Mouse (Mus musculus): ENCODE results near the gene Polrmt.
A peak's percentile ranks its signal among the peaks of the same experiment; 100 is the strongest.

Polrmt gene

GRCm38 (mm10) chr10:79745898-79746773 is at the start of gene Polrmt:
Polrmt (minus strand) TSS chr10:79746581.
- peak; percentile 84 to 95 for DNase-seq (ENCODE audit: low spot score in 2 of 2)

- DNase-seq (ENCODE audit: low spot score in 2 of 2) = no peak
Measured at GRCm38 (mm10) chr10:79795905-79796304, 49.5 kb upstream of the Polrmt start.

- peak; percentile 73 to 88 for DNase-seq (ENCODE audit: low spot score in 2 of 2)
Measured at GRCm38 (mm10) chr10:79794491-79794931, 48.1 kb upstream of the Polrmt start.

- no peak for DNase-seq (ENCODE audit: low spot score in 2 of 2)
Measured at GRCm38 (mm10) chr10:79793738-79794490, 47.5 kb upstream of the Polrmt start.

GRCm38 (mm10) chr10:79793051-79793737 is 46.8 kb upstream of the Polrmt start, which contains the start of gene Palm:
Palm (plus strand) TSS chr10:79793572.
- DNase-seq (ENCODE audit: low spot score in 2 of 2) = peak; percentile 64 to 71

- no peak for DNase-seq (ENCODE audit: low spot score in 2 of 2)
Measured at GRCm38 (mm10) chr10:79792339-79793040, 46.1 kb upstream of the Polrmt start.

GRCm38 (mm10) chr10:79790861-79791260 is 44.5 kb upstream of the Polrmt start, which contains the start of gene Prss57:
Prss57 (minus strand) TSS chr10:79790961.
- DNase-seq (ENCODE audit: low spot score in 2 of 2) = no peak

- DNase-seq (ENCODE audit: low spot score in 2 of 2) = no peak
Measured at GRCm38 (mm10) chr10:79789581-79789980, 43.2 kb upstream of the Polrmt start.

- peak in 1 of 2 experiments; percentile 73 for DNase-seq (ENCODE audit: low spot score in 2 of 2)
Measured at GRCm38 (mm10) chr10:79788386-79789158, 42.2 kb upstream of the Polrmt start.

- DNase-seq (ENCODE audit: low spot score in 2 of 2) = no peak
Measured at GRCm38 (mm10) chr10:79783920-79784800, 37.8 kb upstream of the Polrmt start.

- no peak for DNase-seq (ENCODE audit: low spot score in 2 of 2)
Measured at GRCm38 (mm10) chr10:79783050-79783449, 36.7 kb upstream of the Polrmt start.

- no peak for DNase-seq (ENCODE audit: low spot score in 2 of 2)
Measured at GRCm38 (mm10) chr10:79781956-79782355, 35.6 kb upstream of the Polrmt start.

GRCm38 (mm10) chr10:79781139-79781538 is 34.8 kb upstream of the Polrmt start:
- no peak for DNase-seq (ENCODE audit: low spot score in 2 of 2)

- no peak for DNase-seq (ENCODE audit: low spot score in 2 of 2)
Measured at GRCm38 (mm10) chr10:79780664-79781015, 34.3 kb upstream of the Polrmt start.

- peak; percentile 98 for DNase-seq (ENCODE audit: low spot score in 2 of 2)
Measured at GRCm38 (mm10) chr10:79779784-79780663, 33.6 kb upstream of the Polrmt start.

GRCm38 (mm10) chr10:79779193-79779592 is 32.8 kb upstream of the Polrmt start:
- no peak for DNase-seq (ENCODE audit: low spot score in 2 of 2)

- DNase-seq (ENCODE audit: low spot score in 2 of 2) = peak; percentile 25 to 43
Measured at GRCm38 (mm10) chr10:79778006-79778405, 31.6 kb upstream of the Polrmt start.

GRCm38 (mm10) chr10:79777103-79777531 is 30.7 kb upstream of the Polrmt start, which contains the start of gene Fstl3:
Fstl3 (plus strand) TSS chr10:79777272.
- peak in 1 of 2 experiments; percentile 36 for DNase-seq (ENCODE audit: low spot score in 2 of 2)
